Mouse (Mus musculus) C2C12 (cell line): ENCODE data around the gene Fndc5. TPM values are rescaled to one million over a fixed set of nuclear protein-coding genes. Genes with fewer than 3 reads are reported as not detected.

ENCODE experiments used
- H3K27me3 ChIP-seq: one replicate; pipeline ENCODE4 v1.6.1; 2011; ENCODE audit not compliant: control insufficient read depth, insufficient read depth, insufficient read length
- H3K36me3 ChIP-seq: one replicate; pipeline ENCODE4 v1.6.1; 2011; ENCODE audit not compliant: control insufficient read depth, insufficient read depth
- H3K4me3 ChIP-seq: one replicate; pipeline ENCODE4 v1.5.1; 2011; ENCODE audit warnings: mild to moderate bottlenecking, control low read depth; ENCODE audit not compliant: poor library complexity, insufficient read depth, severe bottlenecking
- H3K79me2 ChIP-seq: one replicate; pipeline ENCODE4 v1.6.1; 2011; ENCODE audit not compliant: control insufficient read depth, insufficient read depth
- H3K79me3 ChIP-seq: one replicate; pipeline ENCODE4 v1.6.1; 2011; ENCODE audit warnings: low read depth, control low read depth
- H3ac ChIP-seq: one replicate; pipeline ENCODE3; 2011; ENCODE audit warnings: low read depth; ENCODE audit not compliant: control insufficient read depth, insufficient read length
- CEBPB ChIP-seq: IDR thresholded peaks from one replicate; pipeline ENCODE4 v1.6.1; 2011; ENCODE audit warnings: low read depth, mild to moderate bottlenecking, control low read depth, moderate library complexity
- CTCF ChIP-seq: IDR thresholded peaks from one replicate; pipeline ENCODE4 v1.5.1; 2011; ENCODE audit not compliant: control insufficient read depth, insufficient read depth, insufficient read length
- FOSL1 ChIP-seq: IDR thresholded peaks from one replicate; pipeline ENCODE4 v1.8.0; 2011; ENCODE audit warnings: mild to moderate bottlenecking, low read length; ENCODE audit not compliant: poor library complexity, insufficient read depth, severe bottlenecking
- MAX ChIP-seq: IDR thresholded peaks from one replicate; pipeline ENCODE4 v1.6.1; 2011; ENCODE audit warnings: mild to moderate bottlenecking, control low read depth
- MYOD1 ChIP-seq: IDR thresholded peaks from one replicate; pipeline ENCODE4 v1.6.1; 2011; ENCODE audit warnings: low read depth; ENCODE audit not compliant: control insufficient read depth, insufficient read length
- MYOG ChIP-seq: IDR thresholded peaks from one replicate; pipeline ENCODE4 v1.6.1; 2011; ENCODE audit not compliant: control insufficient read depth, insufficient read length; ENCODE audit errors: extremely low read depth
- USF1 ChIP-seq: IDR thresholded peaks from one replicate; pipeline ENCODE4 v1.6.1; 2011; ENCODE audit warnings: low read depth, mild to moderate bottlenecking, control low read depth, moderate library complexity
- polyA plus RNA-seq: library from polyadenylated mRNA; unstranded; fragments of >200 nt; fragmentation: generic; extraction: Trizol; gene quantifications from one replicate; pipeline ENCODE4 v1.2.1, GENCODE M21; 2012; ENCODE audit warnings: missing spikeins

Gene Fndc5
- polyA plus RNA-seq, 1 experiment, result 0.14 TPM

- TF ChIP-seq CEBPB, result no peak
- TF ChIP-seq MYOG, result no peak
- no peak for TF ChIP-seq MAX
- no peak for TF ChIP-seq FOSL1
- no peak for TF ChIP-seq CTCF
- no peak for TF ChIP-seq USF1
- TF ChIP-seq MYOD1, result no peak
- H3K36me3 ChIP-seq, result peaks cover 16% of the 10 kb centered on the region
These were observed 9.6 kb downstream of the Fndc5 start for GRCm38 (mm10) chr4:129146392-129146791.

GRCm38 (mm10) chr4:129147552-129148103, 10.8 kb downstream of the Fndc5 start:
- H3K4me3 ChIP-seq, result no peak overlapping the region
- H3K36me3 ChIP-seq, result peaks cover 17% of the 10 kb centered on the region
- H3K79me2 ChIP-seq, result no peaks in the 10 kb centered on the region
- no peak overlapping the region for H3ac ChIP-seq
- H3K79me3 ChIP-seq, result no peaks in the 10 kb centered on the region
- no peaks in the 10 kb centered on the region for H3K27me3 ChIP-seq
- TF ChIP-seq MYOG (no peak), MAX (no peak), CEBPB (no peak), CTCF (no peak), USF1 (no peak), MYOD1 (no peak), FOSL1 (no peak)

More at GRCm38 (mm10) chr4:129146392-129146791, 9.6 kb downstream of the Fndc5 start:
- H3K79me2 ChIP-seq, result no peaks in the 10 kb centered on the region
- no peak overlapping the region for H3K4me3 ChIP-seq
- no peak overlapping the region for H3ac ChIP-seq
- H3K27me3 ChIP-seq, result no peaks in the 10 kb centered on the region
- no peaks in the 10 kb centered on the region for H3K79me3 ChIP-seq

- Histone ChIP-seq H3K79me3 (no peaks in the 10 kb centered on the region), H3K4me3 (no peak overlapping the region), H3K79me2 (no peaks in the 10 kb centered on the region), H3K36me3 (peaks cover 26% of the 10 kb centered on the region), H3ac (no peak overlapping the region), H3K27me3 (no peaks in the 10 kb centered on the region)
- no peak for TF ChIP-seq USF1
- TF ChIP-seq MYOD1, result no peak
- no peak for TF ChIP-seq MYOG
- TF ChIP-seq FOSL1, result no peak
- no peak for TF ChIP-seq MAX
- no peak for TF ChIP-seq CEBPB
- TF ChIP-seq CTCF, result no peak
These were observed 12.5 kb downstream of the Fndc5 start for GRCm38 (mm10) chr4:129149321-129149720.

- Histone ChIP-seq H3ac (no peak overlapping the region), H3K36me3 (peaks cover 37% of the 10 kb centered on the region), H3K4me3 (no peak overlapping the region), H3K79me3 (no peaks in the 10 kb centered on the region), H3K79me2 (no peaks in the 10 kb centered on the region), H3K27me3 (no peaks in the 10 kb centered on the region)
- TF ChIP-seq MAX (no peak), CTCF (no peak), USF1 (no peak), MYOG (no peak)
These were observed 14.5 kb downstream of the Fndc5 start for GRCm38 (mm10) chr4:129151276-129151811.

GRCm38 (mm10) chr4:129157541-129157940, 20.7 kb downstream of the Fndc5 start:
- Histone ChIP-seq H3K36me3 (peaks cover 38% of the 10 kb centered on the region), H3K27me3 (no peaks in the 10 kb centered on the region), H3K4me3 (no peak overlapping the region), H3ac (no peak overlapping the region), H3K79me2 (no peaks in the 10 kb centered on the region), H3K79me3 (no peaks in the 10 kb centered on the region)
- no peak for TF ChIP-seq MYOD1
- no peak for TF ChIP-seq USF1

GRCm38 (mm10) chr4:129158549-129158948, 21.8 kb downstream of the Fndc5 start:
- Histone ChIP-seq H3ac (no peak overlapping the region), H3K79me2 (no peaks in the 10 kb centered on the region), H3K4me3 (no peak overlapping the region), H3K79me3 (no peaks in the 10 kb centered on the region), H3K36me3 (peaks cover 33% of the 10 kb centered on the region), H3K27me3 (no peaks in the 10 kb centered on the region)
- TF ChIP-seq CEBPB, result no peak
- TF ChIP-seq MYOG, result no peak
- TF ChIP-seq USF1, result no peak
- no peak for TF ChIP-seq MAX
- no peak for TF ChIP-seq CTCF
- TF ChIP-seq FOSL1, result no peak
- TF ChIP-seq MYOD1, result no peak
